In genomic region chr6:146500771-146501170, GRCm38 (mm10) we compare ENCODE assay signal across 8 mouse cellular contexts. TPM values are rescaled to one million over a fixed set of nuclear protein-coding genes. Genes with fewer than 3 reads are reported as not detected.
A peak's percentile ranks its signal among the peaks of the same experiment; 100 is the strongest.
DNase-seq lines count a peak whose midpoint lies in the region; ATAC-seq and TF ChIP-seq lines count a peak whose summit lies in the region.

No protein-coding gene starts in this region.

- WGBS in kidney, postnatal 0 days, result 65% methylated on average over 5 of the region's 5 CpGs
- 71% methylated on average over 5 of the region's 5 CpGs for WGBS in embryonic facial prominence, embryonic 15.5 days
- WGBS in intestine, embryonic 15.5 days, result 75% methylated on average over 5 of the region's 5 CpGs

- no peak overlapping the region for H3K27ac ChIP-seq in kidney, postnatal 0 days
- H3K27ac ChIP-seq in embryonic facial prominence, embryonic 15.5 days (replicated peaks), result no peak overlapping the region
- no peak overlapping the region for H3K27ac ChIP-seq in intestine, embryonic 15.5 days

- no peaks in the 10 kb centered on the region for H3K36me3 ChIP-seq in kidney, postnatal 0 days (ENCODE audit: insufficient read depth, low read length)
- H3K36me3 ChIP-seq in embryonic facial prominence, embryonic 15.5 days, result no peaks in the 10 kb centered on the region
- H3K36me3 ChIP-seq in intestine, embryonic 15.5 days, result no peaks in the 10 kb centered on the region
- no peaks in the 10 kb centered on the region for H3K36me3 ChIP-seq in myocyte (ENCODE audit: control insufficient read depth, insufficient read depth)

- H3K4me1 ChIP-seq in kidney, postnatal 0 days (replicated peaks; ENCODE audit: insufficient read depth, low read length), result no peaks in the 10 kb centered on the region; the same call in 1 of the 2 replicates
- peaks cover 15% of the 10 kb centered on the region for H3K4me1 ChIP-seq in embryonic facial prominence, embryonic 15.5 days
- 0 out of 2 replicates have a peak, but pooled peaks cover 3% of the 10 kb centered on the region for H3K4me1 ChIP-seq in intestine, embryonic 15.5 days (replicated peaks)

- H3K4me2 ChIP-seq in kidney, postnatal 0 days (ENCODE audit: low read length), result peak overlapping the region; percentile 98
- H3K4me2 ChIP-seq in embryonic facial prominence, embryonic 15.5 days (replicated peaks), result peak overlapping the region; percentile 98
- peak overlapping the region; percentile 99 for H3K4me2 ChIP-seq in intestine, embryonic 15.5 days (replicated peaks)
- peak overlapping the region; percentile 81 for H3K4me2 ChIP-seq in myocyte (ENCODE audit: low read depth)

- H3K9me3 ChIP-seq in kidney, postnatal 0 days (replicated peaks; ENCODE audit: low read length), result no peaks in the 10 kb centered on the region
- no peaks in the 10 kb centered on the region for H3K9me3 ChIP-seq in embryonic facial prominence, embryonic 15.5 days (replicated peaks)
- H3K9me3 ChIP-seq in intestine, embryonic 15.5 days, result no peaks in the 10 kb centered on the region

- H3K27me3 ChIP-seq in kidney, postnatal 0 days (ENCODE audit: insufficient read depth, low read length), result no peaks in the 10 kb centered on the region
- H3K27me3 ChIP-seq in embryonic facial prominence, embryonic 15.5 days, result peaks cover 9% of the 10 kb centered on the region; the same call in 1 of the 2 replicates
- no peaks in the 10 kb centered on the region for H3K27me3 ChIP-seq in intestine, embryonic 15.5 days (replicated peaks)
- no peaks in the 10 kb centered on the region for H3K27me3 ChIP-seq in myocyte (ENCODE audit: control insufficient read depth, insufficient read depth, insufficient read length)

- H3ac ChIP-seq in myocyte (ENCODE audit: control insufficient read depth, insufficient read length), result no peak overlapping the region

- TF ChIP-seq CTCF in kidney, postnatal 0 days (IDR thresholded peaks at IDR 0.05; ENCODE audit: low read depth), result no peak

- ATAC-seq in kidney, postnatal 0 days (replicated peaks; ENCODE audit: low FRiP score, low read depth), result no peak
- ATAC-seq in embryonic facial prominence, embryonic 15.5 days (ENCODE audit: insufficient number of reproducible peaks, low FRiP score, low TSS enrichment, low read depth), result no peak
- ATAC-seq in intestine, embryonic 15.5 days, result no peak

- no peak for TF ChIP-seq POLR2A in myocyte (IDR thresholded peaks at IDR 0.05; ENCODE audit: insufficient read length, low read depth)

- peaks cover 5% of the 10 kb centered on the region for H3K79me2 ChIP-seq in myocyte (ENCODE audit: control insufficient read depth, insufficient read depth)

- H3K9ac ChIP-seq in kidney, postnatal 0 days (ENCODE audit: low read depth, low read length), result peak overlapping the region; percentile 81
- H3K9ac ChIP-seq in embryonic facial prominence, embryonic 15.5 days, result no peak overlapping the region
- no peak overlapping the region; the same call in 1 of the 2 replicates for H3K9ac ChIP-seq in intestine, embryonic 15.5 days

- peak overlapping the region; percentile 69 for H3K4me3 ChIP-seq in kidney, postnatal 0 days (replicated peaks; ENCODE audit: low read depth, low read length)
- H3K4me3 ChIP-seq in embryonic facial prominence, embryonic 15.5 days (replicated peaks), result peak overlapping the region; percentile 78
- H3K4me3 ChIP-seq in intestine, embryonic 15.5 days (replicated peaks), result peak overlapping the region; percentile 80; the same call in 1 of the 2 replicates
- H3K4me3 ChIP-seq in myocyte, result peak overlapping the region; percentile 70

- no peak for DNase-seq in kidney, postnatal 0 days (ENCODE audit: low spot score)
- DNase-seq in kidney, postnatal 10 days, result no peak
- no peak for DNase-seq in T-cell, adult 2 months (ENCODE audit: low spot score)
- DNase-seq in spleen, adult 18-20 months, result no peak
- DNase-seq in thymus, postnatal 4 days, result no peak

TF ChIP-seq in myocyte, 11 proteins besides CTCF, POLR2A, EP300 and RAD21:
- TF ChIP-seq REST (IDR thresholded peaks at IDR 0.05; ENCODE audit: insufficient read depth, insufficient read length) (no peak), POLR2AphosphoS2 (IDR thresholded peaks at IDR 0.05; ENCODE audit: insufficient read length, low read depth) (no peak), MYOG (IDR thresholded peaks at IDR 0.05; ENCODE audit: control insufficient read depth in 1 of 3, insufficient read depth in 1 of 3, insufficient read length in 2 of 3, low read depth in 2 of 3) (no peak), E2F4 (IDR thresholded peaks at IDR 0.05; ENCODE audit: insufficient read depth) (no peak), CEBPB (IDR thresholded peaks at IDR 0.05; ENCODE audit: insufficient read depth, poor library complexity, severe bottlenecking) (no peak), TCF3 (IDR thresholded peaks at IDR 0.05; ENCODE audit: insufficient read length, low read depth) (no peak), MAX (IDR thresholded peaks at IDR 0.05; ENCODE audit: low read depth) (no peak), TCF12 (IDR thresholded peaks at IDR 0.05; ENCODE audit: insufficient read depth, poor library complexity, severe bottlenecking) (no peak), MYOD1 (IDR thresholded peaks at IDR 0.05; ENCODE audit: control insufficient read depth in 1 of 3, insufficient read length in 2 of 3, low read depth in 2 of 3) (no peak), SRF (IDR thresholded peaks at IDR 0.05; ENCODE audit: control insufficient read depth, insufficient read length, low read depth) (no peak), USF1 (IDR thresholded peaks at IDR 0.05; ENCODE audit: low read depth) (no peak)

RNA-seq across cellular contexts. Expression of gene Itpr2, which starts 1.3 kb away (rescaled TPM):
- 17.3 and 17.4 TPM in 2 replicates for polyA plus RNA-seq in kidney, postnatal 0 days (2015; fragmentation: Nextera tagmentation; extraction: Ambion mirVana)
- 13.3 and 14.4 TPM in 2 replicates for polyA plus RNA-seq in embryonic facial prominence, embryonic 15.5 days (2015; fragmentation: Nextera tagmentation; extraction: Ambion mirVana)
- polyA plus RNA-seq in intestine, embryonic 15.5 days (2015; fragmentation: Nextera tagmentation; extraction: Ambion mirVana), result 8.8 and 10.0 TPM in 2 replicates
- polyA plus RNA-seq in myocyte (2012; fragmentation: generic; extraction: Trizol), result 4.7 TPM
